Mouse (Mus musculus) small intestine, adult 2 months (tissue): ENCODE measurements around the gene Gm20388.

ENCODE experiments used
- CTCF ChIP-seq: fragments of 200-500 bp; IDR thresholded peaks from 2 replicates; pipeline ENCODE4 v1.5.1; 2012; ENCODE audit warnings: low read depth, mild to moderate bottlenecking, control low read depth, inconsistent platforms, low read length, moderate library complexity, mixed read lengths; ENCODE audit not compliant: insufficient replicate concordance, insufficient read length; ENCODE audit errors: extremely low read depth
- POLR2A ChIP-seq: fragments of 200-500 bp; IDR thresholded peaks from 2 replicates; pipeline ENCODE4 v1.6.1; 2012; ENCODE audit warnings: low read depth, mild to moderate bottlenecking, control low read depth, inconsistent platforms, low read length, moderate library complexity

DNA sequence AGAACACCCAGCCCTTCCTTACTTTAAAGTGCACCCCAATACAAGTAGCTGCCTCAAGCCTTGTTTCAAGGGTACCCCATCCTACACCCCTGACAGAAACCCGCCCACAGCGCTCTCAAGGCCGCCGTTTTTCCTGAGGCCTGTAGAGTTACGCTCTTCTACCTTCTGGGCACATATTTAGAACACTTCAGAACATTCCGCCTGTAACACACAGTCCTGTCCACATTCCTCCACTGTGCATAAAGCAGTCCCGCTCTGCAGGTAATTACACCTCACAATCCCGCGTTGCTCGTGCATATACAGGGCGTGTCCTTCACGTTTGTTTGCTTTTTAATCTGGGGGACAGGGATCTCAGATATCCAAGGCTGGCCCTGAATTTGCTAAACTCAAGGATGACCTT is 1169.3 kb downstream of the Gm20388 start:
- TF ChIP-seq CTCF (no peak), POLR2A (no peak)
